Mouse (Mus musculus) layer of hippocampus, adult 9-10 months (tissue): ENCODE data around the gene Pign.

ENCODE experiments used
- DNase-seq: peaks from one replicate; pipeline ENCODE4 v3.0.0; 2022; ENCODE audit warnings: low spot score

Pign gene

DNA sequence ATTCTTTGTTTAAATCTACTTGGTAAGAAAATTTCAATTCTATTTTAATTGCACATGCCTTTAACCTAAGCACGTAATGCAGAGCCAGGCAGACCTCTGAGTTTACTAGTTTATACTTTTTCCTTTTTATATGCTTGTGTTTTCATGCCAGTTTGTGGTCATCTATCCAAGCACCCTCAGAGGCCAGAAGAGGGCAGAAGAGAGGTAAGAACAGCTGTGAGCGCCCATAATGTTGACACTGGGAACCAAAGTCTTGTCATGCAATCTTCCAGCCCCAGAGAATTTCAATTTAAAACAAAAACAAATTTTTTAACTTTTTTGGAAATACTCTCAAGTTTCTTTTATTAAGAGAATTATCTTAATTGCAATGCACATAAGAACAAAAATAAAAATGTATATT, 99.7 kb downstream of the Pign start:
- no peak for DNase-seq

DNA sequence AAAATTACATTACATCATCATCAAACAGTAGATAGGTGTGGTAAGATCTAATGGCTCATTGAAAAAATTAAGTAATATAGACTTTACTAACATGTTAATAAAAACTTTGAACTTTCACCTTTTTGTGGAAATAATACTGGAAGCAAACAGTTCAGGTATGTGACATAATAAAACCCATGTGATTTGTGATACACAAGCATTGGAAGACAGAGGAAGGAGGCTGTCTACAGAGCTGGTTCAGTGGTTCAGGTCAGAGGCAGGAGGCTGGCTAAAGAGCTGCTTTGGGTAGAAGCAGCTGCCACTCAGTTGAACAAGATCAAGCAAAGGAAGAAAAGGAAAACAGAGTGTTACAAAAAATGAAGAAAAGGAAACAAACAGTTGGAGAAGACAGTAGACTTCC, 107.4 kb downstream of the Pign start:
- no peak for DNase-seq

DNA sequence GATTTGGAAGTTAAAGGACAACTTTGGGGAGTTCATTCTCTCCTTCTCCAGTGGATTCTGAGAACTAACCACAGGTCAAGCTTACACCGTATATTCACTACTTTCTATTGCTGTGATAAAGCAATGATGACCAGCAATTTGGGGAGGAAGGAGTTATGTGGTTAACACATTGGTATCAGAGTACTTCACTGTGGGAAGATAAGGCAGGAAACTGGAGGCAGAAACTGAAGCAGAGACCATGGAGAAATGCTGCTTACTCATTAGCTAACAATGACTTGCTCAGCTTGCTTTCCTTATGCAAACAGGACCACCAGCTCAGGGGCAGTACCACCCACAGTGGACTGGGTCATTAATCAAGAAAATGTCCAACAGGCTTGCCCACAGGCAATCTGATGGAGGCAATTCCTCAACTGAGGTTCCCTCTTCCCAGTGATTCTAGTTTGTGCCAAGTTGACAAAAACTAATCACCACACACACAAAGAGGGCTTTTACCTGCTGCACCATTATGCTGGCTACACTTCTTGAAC, 108.2 kb downstream of the Pign start:
- no peak for DNase-seq

DNA sequence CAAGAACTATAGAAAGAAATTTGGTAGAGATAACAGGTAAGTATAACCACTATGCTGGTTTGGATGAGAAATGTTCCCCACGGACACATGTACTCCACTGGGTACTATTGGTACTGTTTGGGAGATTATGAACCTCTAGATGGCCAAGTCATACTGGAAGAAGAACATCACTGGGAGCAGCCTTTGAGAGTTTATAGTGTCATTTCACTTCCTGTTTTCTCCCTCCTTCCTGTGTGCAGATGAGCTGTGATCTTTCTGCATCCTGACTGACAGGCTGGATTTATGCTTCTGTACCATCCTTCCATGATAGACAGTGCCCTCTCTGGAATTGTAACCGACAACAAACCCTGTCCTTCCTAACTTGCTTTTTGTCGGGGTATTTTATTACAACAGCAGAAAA, 110.3 kb downstream of the Pign start:
- no peak for DNase-seq

DNA sequence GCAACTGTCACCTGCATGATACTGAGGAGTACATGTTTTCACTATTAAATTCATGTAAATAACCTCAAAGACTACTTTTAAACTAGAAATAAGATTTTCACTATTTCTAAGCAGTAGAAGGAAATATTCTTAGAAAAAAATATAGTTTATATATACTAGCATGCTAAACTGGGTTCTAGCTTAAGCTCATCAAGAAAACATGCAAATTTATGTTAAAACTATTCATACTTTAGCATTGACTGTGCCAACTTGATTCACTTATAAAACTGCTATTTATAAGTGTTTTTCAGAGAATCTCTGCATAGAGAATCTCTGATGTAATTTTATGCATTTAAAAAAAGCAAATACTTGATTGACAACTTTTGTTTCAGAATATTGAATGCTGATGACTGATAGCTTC, 113.3 kb downstream of the Pign start:
- DNase-seq: no peak

DNA sequence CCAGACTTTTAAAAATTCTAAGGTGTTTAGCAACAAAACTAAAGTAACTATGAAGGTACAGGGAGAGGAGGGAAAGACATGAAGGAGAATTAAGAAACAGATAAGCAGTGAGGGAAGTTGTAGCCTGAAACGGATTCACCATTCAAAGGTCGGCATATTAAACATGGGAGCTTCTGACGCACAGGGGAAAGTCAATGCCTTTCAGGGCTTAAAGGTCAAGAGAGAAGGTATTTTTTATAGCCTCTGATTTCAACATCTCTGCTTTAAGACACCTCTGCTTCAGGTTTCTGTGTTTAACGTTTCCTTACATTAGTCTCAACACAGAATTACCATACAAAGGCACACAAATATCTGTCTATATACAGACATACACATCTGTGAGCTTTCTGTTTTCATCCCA, 113.8 kb downstream of the Pign start:
- DNase-seq: no peak

DNA sequence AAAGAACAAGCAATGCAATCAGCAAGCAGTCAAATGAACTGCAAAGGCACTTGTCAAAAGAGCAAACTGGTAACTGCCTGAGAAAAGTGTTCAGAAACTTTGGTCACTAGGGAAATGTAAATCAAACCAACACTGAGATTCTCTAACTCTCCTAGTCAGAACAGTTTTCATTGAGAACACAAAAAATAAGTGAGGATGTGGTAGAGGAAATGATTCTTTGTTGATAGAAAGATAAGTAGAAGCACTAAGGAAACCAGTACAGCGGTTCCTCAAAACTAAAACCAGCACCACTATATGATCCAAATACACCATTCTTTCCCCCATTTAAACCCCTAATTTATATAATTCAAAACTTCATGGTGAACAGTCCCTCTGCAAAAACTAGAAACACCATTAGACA, 120.4 kb downstream of the Pign start:
- no peak for DNase-seq

DNA sequence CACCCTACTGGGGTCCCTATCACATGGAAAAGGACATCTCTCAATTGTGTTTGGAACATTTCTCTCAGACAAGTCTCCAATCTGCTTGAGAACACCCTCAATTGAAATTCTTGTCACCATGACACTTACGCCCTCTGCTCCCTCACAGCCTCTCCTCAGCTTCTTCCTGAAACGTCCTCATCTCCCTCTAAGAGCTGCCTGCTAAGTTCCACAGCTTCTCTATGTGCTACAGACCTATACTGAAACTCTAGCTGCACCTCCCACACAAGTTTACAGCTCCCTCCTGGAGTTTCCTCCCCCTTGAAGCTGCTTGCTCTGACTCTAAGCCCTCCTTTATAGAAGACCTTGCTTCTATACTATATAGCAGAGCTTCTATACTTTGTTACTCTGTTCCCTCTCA, 139.7 kb downstream of the Pign start:
- no peak for DNase-seq

DNA sequence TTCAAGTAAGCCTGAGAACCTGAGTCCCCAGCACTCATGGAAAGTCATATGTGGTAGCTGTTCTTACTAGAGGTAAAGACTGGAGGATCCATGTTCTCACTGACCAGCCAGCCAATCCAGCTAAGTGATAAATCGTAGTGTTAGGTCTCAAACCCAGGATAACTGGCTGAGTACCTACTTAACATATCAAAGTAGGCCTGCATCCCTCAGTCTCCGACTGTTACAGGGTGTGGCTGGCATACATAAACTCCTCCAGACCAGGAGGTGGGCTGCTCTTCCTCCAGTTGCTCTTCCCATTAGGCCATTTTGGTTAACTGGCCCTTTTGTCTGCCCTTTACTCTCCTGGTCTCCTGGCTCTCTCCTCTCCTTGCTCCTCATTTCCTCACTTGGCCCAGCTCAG, 141.2 kb downstream of the Pign start:
- no peak for DNase-seq

DNA sequence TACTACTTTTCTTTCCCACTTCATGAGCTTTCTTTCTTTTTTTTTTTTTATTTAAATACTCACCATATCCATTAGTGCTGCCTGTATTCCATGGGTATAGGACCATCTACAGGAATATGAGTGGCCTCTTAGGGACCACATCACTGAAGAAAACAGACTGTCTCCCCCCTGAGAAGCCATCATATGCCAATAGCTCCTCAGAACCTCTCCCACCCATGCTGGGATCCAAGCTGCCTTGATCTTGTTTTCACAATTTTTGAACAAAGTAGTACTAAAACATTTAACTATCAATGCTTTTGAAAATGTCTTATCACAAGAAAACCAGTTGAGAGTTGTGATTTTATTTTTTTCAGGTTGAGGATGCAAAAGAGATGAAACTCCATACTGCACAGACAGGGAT, 145.4 kb downstream of the Pign start:
- no peak for DNase-seq

DNA sequence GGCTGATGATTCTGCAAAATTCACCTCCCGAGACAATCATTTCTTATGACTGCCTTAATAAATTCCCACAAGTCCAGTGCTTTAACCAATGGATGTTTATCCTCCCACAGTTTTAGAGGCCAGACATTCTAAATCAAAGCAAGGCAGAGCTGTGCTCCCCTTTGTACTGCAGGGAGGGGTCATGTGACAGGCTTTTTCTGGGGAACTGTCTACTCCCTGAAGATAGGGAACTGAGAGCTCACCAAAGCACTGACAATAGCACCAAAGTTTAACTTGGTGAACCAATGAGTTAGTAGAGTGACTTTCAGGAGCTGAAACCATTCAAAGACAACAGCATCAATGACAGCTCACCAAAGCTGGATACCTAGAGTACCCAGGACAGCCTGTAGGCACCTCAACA, 156.4 kb downstream of the Pign start:
- no peak for DNase-seq

DNA sequence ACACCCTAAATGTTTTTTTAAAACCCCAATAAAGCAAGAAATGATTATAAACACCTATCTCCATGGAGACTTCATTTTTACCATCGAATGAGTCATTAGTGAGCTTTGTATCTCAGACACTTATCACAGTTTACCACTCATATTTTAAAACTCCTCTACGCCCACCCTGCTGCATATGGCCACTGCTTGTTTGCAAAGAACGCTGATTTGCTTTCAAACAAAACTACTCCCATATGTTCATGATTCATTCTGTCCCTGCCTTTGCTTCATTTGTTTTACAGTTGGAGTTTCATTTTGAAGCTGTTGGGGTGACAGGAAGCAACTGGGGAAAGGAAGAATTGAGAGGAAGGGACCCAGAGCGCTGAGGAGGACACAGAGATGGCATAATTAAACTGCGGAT, 170.9 kb downstream of the Pign start:
- peak; percentile 36 for DNase-seq

DNA sequence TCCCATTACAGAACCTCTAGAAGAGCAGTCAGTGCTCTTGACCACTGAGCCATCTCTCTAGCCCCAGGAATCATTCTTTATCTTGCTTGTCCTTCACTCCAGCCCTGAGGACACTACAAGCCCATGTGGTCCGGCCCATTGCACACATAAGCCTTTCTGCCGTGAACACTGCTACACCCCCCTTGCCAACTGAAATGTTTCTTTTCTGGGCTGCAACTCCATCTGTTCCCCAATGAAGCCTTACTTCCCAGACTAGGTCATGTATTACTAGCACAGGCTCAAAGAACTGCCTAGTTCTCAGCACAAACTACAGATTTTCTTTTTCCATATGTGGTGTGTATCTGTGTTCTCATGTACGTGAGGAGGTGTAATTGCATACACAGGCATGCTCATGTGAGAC, 174.0 kb downstream of the Pign start:
- DNase-seq: no peak

DNA sequence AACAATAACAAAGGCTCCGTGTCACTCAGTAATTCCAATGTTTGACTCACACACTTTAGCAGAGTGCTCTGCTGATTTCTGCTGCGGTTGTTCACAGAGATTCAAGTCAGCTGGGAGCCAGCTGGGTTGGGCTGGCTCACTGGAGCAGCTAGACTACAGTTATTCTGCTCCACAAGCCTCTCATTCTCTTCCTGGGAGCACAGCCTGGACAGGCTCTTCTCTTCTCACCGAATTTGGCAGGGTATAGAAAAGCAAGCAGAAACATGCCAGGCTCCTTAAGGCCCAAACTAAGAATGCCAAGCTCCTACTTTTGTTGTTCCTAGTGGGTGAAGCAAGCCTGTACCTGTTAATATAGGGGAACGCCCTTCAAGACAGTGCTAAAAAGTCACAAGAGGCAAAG, 176.4 kb downstream of the Pign start:
- no peak for DNase-seq
